Mouse (Mus musculus) small intestine, adult 2 months (tissue): ENCODE data around the gene Adamts7.

ENCODE experiments used
- CTCF ChIP-seq: fragments of 200-500 bp; IDR thresholded peaks from 2 replicates; pipeline ENCODE4 v1.5.1; 2012; ENCODE audit warnings: low read depth, mild to moderate bottlenecking, control low read depth, inconsistent platforms, low read length, moderate library complexity, mixed read lengths; ENCODE audit not compliant: insufficient replicate concordance, insufficient read length; ENCODE audit errors: extremely low read depth
- POLR2A ChIP-seq: fragments of 200-500 bp; IDR thresholded peaks from 2 replicates; pipeline ENCODE4 v1.6.1; 2012; ENCODE audit warnings: low read depth, mild to moderate bottlenecking, control low read depth, inconsistent platforms, low read length, moderate library complexity

- TF ChIP-seq CTCF (no peak), POLR2A (no peak)
These were observed 37.6 kb downstream of the Adamts7 start for GRCm38 (mm10) chr9:90200501-90200900.
